Mouse (Mus musculus) thymus, adult 2 months (tissue): ENCODE results near the gene Cdx2.

Experiments used
- CTCF ChIP-seq: fragments of 200-500 bp; IDR thresholded peaks from 2 replicates; pipeline ENCODE4 v1.5.1; 2012; ENCODE audit warnings: mild to moderate bottlenecking, control low read depth, low read length, moderate library complexity, borderline replicate concordance; ENCODE audit not compliant: control insufficient read depth, poor library complexity, insufficient read depth; ENCODE audit errors: extremely low read depth
- POLR2A ChIP-seq: fragments of 200-500 bp; IDR thresholded peaks from 2 replicates; pipeline ENCODE4 v1.6.1; 2012; ENCODE audit warnings: mild to moderate bottlenecking, low read length, control low read depth, moderate library complexity; ENCODE audit not compliant: control insufficient read depth, poor library complexity, insufficient read depth; ENCODE audit errors: extremely low read depth

DNA sequence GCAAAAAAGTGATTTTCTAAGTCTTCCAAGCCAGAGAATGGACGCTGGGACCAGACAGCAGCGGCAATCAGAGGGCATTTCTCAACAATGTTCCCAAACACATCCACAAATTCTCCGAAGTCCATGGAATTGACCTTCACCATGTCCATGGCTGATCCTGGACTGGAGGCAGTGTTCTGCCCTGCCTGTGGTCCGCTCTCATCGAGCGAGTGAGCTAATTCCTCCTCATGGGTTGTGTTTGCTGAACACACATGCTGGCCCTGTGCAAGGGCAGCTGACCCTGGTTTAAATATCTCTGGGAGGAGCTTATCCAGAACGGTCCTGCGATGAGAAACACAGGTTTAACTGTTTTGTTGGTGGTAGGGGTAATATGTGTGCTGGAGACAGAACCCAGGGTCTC, 15.1 kb upstream of the Cdx2 start, which contains the start of gene Urad:
- TF ChIP-seq POLR2A (no peak), CTCF (no peak)
